Mouse (Mus musculus): ENCODE measurements around the gene Iqsec1.

Iqsec1 gene

GRCm38 (mm10) chr6:90622758-90623455 lies 365.6 kb downstream of the Iqsec1 start:
- no peak for DNase-seq (ENCODE audit: extremely low spot score, low spot score)

GRCm38 (mm10) chr6:90621584-90621890 lies 366.9 kb downstream of the Iqsec1 start:
- DNase-seq (ENCODE audit: extremely low spot score, low spot score) = no peak

GRCm38 (mm10) chr6:90620791-90621583 lies 367.5 kb downstream of the Iqsec1 start:
- no peak for DNase-seq (ENCODE audit: extremely low spot score, low spot score)

- DNase-seq (ENCODE audit: extremely low spot score, low spot score) = no peak
Measured at GRCm38 (mm10) chr6:90619936-90620335, 368.5 kb downstream of the Iqsec1 start.

GRCm38 (mm10) chr6:90618821-90619636 lies 369.5 kb downstream of the Iqsec1 start:
- no peak for DNase-seq (ENCODE audit: extremely low spot score, low spot score)

- no peak for DNase-seq (ENCODE audit: extremely low spot score, low spot score)
Measured at GRCm38 (mm10) chr6:90618274-90618673, 370.2 kb downstream of the Iqsec1 start.

GRCm38 (mm10) chr6:90616481-90616880 lies 372.0 kb downstream of the Iqsec1 start:
- DNase-seq (ENCODE audit: extremely low spot score, low spot score) = no peak

- no peak for DNase-seq (ENCODE audit: extremely low spot score, low spot score)
Measured at GRCm38 (mm10) chr6:90615991-90616390, 372.5 kb downstream of the Iqsec1 start.

- DNase-seq (ENCODE audit: extremely low spot score, low spot score) = no peak
Measured at GRCm38 (mm10) chr6:90615362-90615761, 373.1 kb downstream of the Iqsec1 start.

- DNase-seq (ENCODE audit: extremely low spot score, low spot score) = no peak
Measured at GRCm38 (mm10) chr6:90613277-90613676, 375.2 kb downstream of the Iqsec1 start.

- DNase-seq (ENCODE audit: extremely low spot score, low spot score) = no peak
Measured at GRCm38 (mm10) chr6:90610248-90610647, 378.2 kb downstream of the Iqsec1 start.

GRCm38 (mm10) chr6:90608186-90608585 lies 380.3 kb downstream of the Iqsec1 start:
- DNase-seq (ENCODE audit: extremely low spot score, low spot score) = no peak

GRCm38 (mm10) chr6:90607196-90607595 lies 381.3 kb downstream of the Iqsec1 start:
- DNase-seq (ENCODE audit: extremely low spot score, low spot score) = peak; percentile 63

- peak; percentile 79 for DNase-seq (ENCODE audit: extremely low spot score, low spot score)
Measured at GRCm38 (mm10) chr6:90606538-90606937, 381.9 kb downstream of the Iqsec1 start.
